Mouse (Mus musculus) hindbrain, embryonic 15.5 days (tissue): Measurements from ENCODE around the gene Gpn1. TPM values are rescaled to one million over a fixed set of nuclear protein-coding genes. Genes with fewer than 3 reads are reported as not detected.

Experiments
- ATAC-seq: fragments of 200-750 bp; cut with Nextera tagmentation; 2 replicates; pipeline ENCODE4 v1.8.0; 2017; ENCODE audit warnings: low read depth, moderate number of reproducible peaks, moderate TSS enrichment; ENCODE audit not compliant: low FRiP score
- H3K27ac ChIP-seq: fragments of 300-500 bp; sonication (generic); replicated peaks from 2 replicates; pipeline ENCODE4 v1.5.1; 2015; ENCODE audit warnings: mild to moderate bottlenecking, inconsistent platforms
- H3K27me3 ChIP-seq: fragments of 300-500 bp; sonication (generic); 2 replicates; pipeline ENCODE4 v1.6.1; 2015; ENCODE audit warnings: control low read depth, inconsistent platforms
- H3K36me3 ChIP-seq: fragments of 300-500 bp; sonication (generic); 2 replicates; pipeline ENCODE4 v1.6.1; 2015; ENCODE audit warnings: control low read depth, inconsistent platforms
- H3K4me1 ChIP-seq: fragments of 300-500 bp; sonication (generic); replicated peaks from 2 replicates; pipeline ENCODE4 v1.6.1; 2015; ENCODE audit warnings: control low read depth, inconsistent platforms
- H3K4me2 ChIP-seq: fragments of 300-500 bp; sonication (generic); 2 replicates; pipeline ENCODE4 v1.6.1; 2015; ENCODE audit warnings: moderate library complexity, mild to moderate bottlenecking, inconsistent platforms
- H3K4me3 ChIP-seq: fragments of 300-500 bp; sonication (generic); 2 replicates; pipeline ENCODE4 v1.5.1; 2015; ENCODE audit warnings: mild to moderate bottlenecking, inconsistent platforms
- H3K9ac ChIP-seq: fragments of 300-500 bp; sonication (generic); 2 replicates; pipeline ENCODE4 v1.6.1; 2015; ENCODE audit warnings: inconsistent platforms
- H3K9me3 ChIP-seq: fragments of 300-500 bp; sonication (generic); 2 replicates; pipeline ENCODE4 v1.6.1; 2016; ENCODE audit warnings: control low read depth, inconsistent platforms
- WGBS: fragments of 180-500 bp; shearing (Covaris S2); methylation state at CpG from one replicate; pipeline ENCODE4 v1.1.7; 2015; 5-methylcytosine and 5-hydroxymethylcytosine counted together
- polyA plus RNA-seq: library from polyadenylated mRNA; unstranded; fragments of >200 nt; fragmentation: Nextera tagmentation; extraction: Ambion mirVana; gene quantifications from 2 replicates; pipeline ENCODE4 v1.2.1, GENCODE M21; 2015

Gpn1 gene
- polyA plus RNA-seq, 1 experiment from 2014 or later, result 80.6 TPM

GRCm38 (mm10) chr5:31562036-31562666 is 67.6 kb downstream of the Gpn1 start:
- Histone ChIP-seq H3K9me3 (no peaks in the 10 kb centered on the region), H3K36me3 (peaks cover 4% of the 10 kb centered on the region), H3K9ac (no peak overlapping the region), H3K27me3 (no peaks in the 10 kb centered on the region), H3K27ac (no peak overlapping the region), H3K4me2 (no peak overlapping the region), H3K4me1 (no peaks in the 10 kb centered on the region), H3K4me3 (no peak overlapping the region)
- ATAC-seq, result no peak
- 86% methylated on average over 7 of the region's 7 CpGs for WGBS

Other genes starting within 250 kb of the Gpn1 start
- 2.6 and 3.6 TPM in 2 replicates for gene Krtcap3, start 243.1 kb upstream of the Gpn1 start, polyA plus RNA-seq
- gene Ift172, start 203.6 kb upstream of the Gpn1 start, polyA plus RNA-seq, result 31.5 and 40.0 TPM in 2 replicates
- 103 and 114 TPM in 2 replicates for gene Fndc4, start 198.7 kb upstream of the Gpn1 start, polyA plus RNA-seq
- 0.19 and 0.24 TPM in 2 replicates for gene Gckr, start 197.3 kb upstream of the Gpn1 start, polyA plus RNA-seq
- 113 and 117 TPM in 2 replicates for gene Zfp512, start 42.3 kb upstream of the Gpn1 start, polyA plus RNA-seq
- gene 4930548H24Rik, start 9.0 kb upstream of the Gpn1 start, polyA plus RNA-seq, result not detected in 2 replicates
- gene Slc4a1ap, start 32.3 kb downstream of the Gpn1 start, polyA plus RNA-seq, result 31.8 and 32.0 TPM in 2 replicates
- gene Supt7l, start 33.1 kb downstream of the Gpn1 start, polyA plus RNA-seq, result 24.4 and 25.9 TPM in 2 replicates
- gene Mrpl33, start 102.2 kb downstream of the Gpn1 start, polyA plus RNA-seq, result 213 and 230 TPM in 2 replicates
- gene Rbks, start 202.9 kb downstream of the Gpn1 start, polyA plus RNA-seq, result 2.2 and 3.0 TPM in 2 replicates
- 47.7 and 52.8 TPM in 2 replicates for gene Babam2, start 202.9 kb downstream of the Gpn1 start, polyA plus RNA-seq